Mouse (Mus musculus) embryonic fibroblast, embryonic 13.5 days (primary cell): Measurements from ENCODE around the gene Jun.

Experiments used
- CTCF ChIP-seq: IDR thresholded peaks from 2 replicates; pipeline ENCODE4 v1.5.1; 2011; ENCODE audit warnings: mild to moderate bottlenecking, control low read depth, low read length, moderate library complexity, borderline replicate concordance; ENCODE audit not compliant: insufficient read depth
- POLR2A ChIP-seq: IDR thresholded peaks from 2 replicates; pipeline ENCODE4 v1.6.1; 2011; ENCODE audit warnings: low read depth, mild to moderate bottlenecking, control low read depth, low read length, moderate library complexity

- TF ChIP-seq CTCF (no peak), POLR2A (no peak)
Observed at GRCm38 (mm10) chr4:95044721-95045120, 7.3 kb downstream of the Jun start.
